Mouse (Mus musculus): ENCODE measurements at regions not wholly inside any gene's neighbourhood (a gene's known extent, or its start where the extent isn't known, plus 50 kb on each side); places are given as distances from the start of the nearest gene placed in this dataset.

GRCm38 (mm10) chr19:27566929-27567328, 137.3 kb upstream of the Pum3 start:
- ATAC-seq (replicated peaks; ENCODE audit: low FRiP score, low TSS enrichment, poor library complexity, severe bottlenecking): no peak

- ATAC-seq (replicated peaks; ENCODE audit: low FRiP score, low TSS enrichment, poor library complexity, severe bottlenecking): no peak
Observed at GRCm38 (mm10) chr19:27566060-27566459, 136.4 kb upstream of the Pum3 start.

- no peak for ATAC-seq (replicated peaks; ENCODE audit: low FRiP score, low TSS enrichment, poor library complexity, severe bottlenecking)
Observed at GRCm38 (mm10) chr19:27564086-27564485, 134.5 kb upstream of the Pum3 start.

DNA sequence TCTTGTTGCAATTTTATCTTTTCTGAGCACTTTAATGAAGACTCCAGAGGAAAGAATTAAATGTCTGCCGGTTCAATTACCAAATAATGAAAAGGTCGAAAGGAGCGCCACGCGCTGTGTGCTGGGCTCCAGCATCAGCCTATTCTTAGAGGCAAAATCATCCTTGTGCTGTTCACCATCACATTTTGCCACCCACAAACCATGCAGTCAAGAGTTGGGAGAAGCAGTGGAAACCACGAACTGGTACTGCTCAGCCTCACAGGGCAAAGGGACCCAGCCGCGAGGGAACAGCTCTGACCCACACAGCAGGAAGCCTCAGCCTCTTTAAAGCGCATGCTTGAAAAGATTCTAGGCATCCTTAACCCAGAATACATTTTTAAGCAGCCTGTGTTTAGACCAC, 134.0 kb upstream of the Pum3 start:
- no peak for ATAC-seq (replicated peaks; ENCODE audit: low FRiP score, low TSS enrichment, poor library complexity, severe bottlenecking)

DNA sequence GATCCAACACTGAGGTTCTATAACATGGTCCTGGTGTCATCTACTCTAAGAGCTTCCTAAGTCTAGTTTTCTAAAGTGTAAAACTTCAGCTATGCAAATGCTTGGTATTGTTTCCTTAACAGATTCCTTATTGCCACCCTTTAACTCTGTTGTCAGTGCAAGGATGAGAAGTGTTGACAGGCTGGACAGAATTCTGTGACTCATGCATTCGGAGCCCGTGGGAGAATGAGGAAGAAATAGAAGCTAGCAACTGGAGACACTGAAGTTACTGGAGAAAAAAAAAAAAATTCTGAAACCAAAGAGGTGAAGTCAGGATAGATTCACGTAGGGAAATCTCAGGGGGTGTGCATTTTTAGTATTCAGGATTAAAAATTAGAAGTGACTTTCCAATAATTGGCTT, 128.6 kb upstream of the Pum3 start:
- ATAC-seq (replicated peaks; ENCODE audit: low FRiP score, low TSS enrichment, poor library complexity, severe bottlenecking): no peak

DNA sequence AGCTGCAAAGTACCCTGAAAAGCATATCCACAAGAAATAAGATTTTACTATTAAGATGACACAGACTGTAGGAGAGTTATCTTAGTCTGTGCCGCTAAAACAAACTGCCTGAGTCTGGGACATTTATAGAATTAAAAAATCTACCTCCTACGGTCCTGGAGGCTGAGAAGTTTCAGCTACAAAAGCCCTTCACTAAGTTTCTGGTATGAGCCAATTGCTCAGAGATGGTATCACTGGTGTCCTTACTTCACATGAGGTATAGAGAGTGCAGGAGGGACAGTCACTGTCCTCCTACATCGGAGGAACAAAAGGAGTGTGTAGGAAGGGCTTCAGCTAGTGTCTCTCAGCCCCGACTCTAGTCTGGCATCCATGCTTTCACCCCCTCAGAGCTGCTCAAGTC, 127.1 kb upstream of the Pum3 start:
- ATAC-seq (replicated peaks; ENCODE audit: low FRiP score, low TSS enrichment, poor library complexity, severe bottlenecking): no peak

DNA sequence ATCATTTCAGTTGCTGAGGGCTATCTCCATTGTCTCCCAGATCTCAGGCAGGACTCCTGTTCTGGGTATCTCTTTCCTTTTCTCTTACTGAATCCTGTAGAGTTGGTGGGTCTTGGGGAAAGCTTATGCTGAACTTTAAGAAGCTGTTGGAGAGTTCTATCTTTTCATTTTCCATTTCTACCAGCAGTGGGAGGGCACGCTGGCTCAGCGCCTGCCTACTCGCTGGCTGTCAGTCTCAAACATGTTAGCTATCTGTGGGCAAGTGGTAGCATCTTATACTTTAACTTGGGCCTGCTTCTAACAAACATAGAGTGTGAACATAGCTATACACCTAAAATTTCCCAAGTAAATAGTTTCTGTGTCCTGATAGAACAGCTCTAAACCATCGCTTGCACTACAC, 125.2 kb upstream of the Pum3 start:
- no peak for ATAC-seq (replicated peaks; ENCODE audit: low FRiP score, low TSS enrichment, poor library complexity, severe bottlenecking)

- no peak for ATAC-seq (replicated peaks; ENCODE audit: low FRiP score, low TSS enrichment, poor library complexity, severe bottlenecking)
Observed at GRCm38 (mm10) chr19:27553266-27553665, 123.6 kb upstream of the Pum3 start.

- no peak for ATAC-seq (replicated peaks; ENCODE audit: low FRiP score, low TSS enrichment, poor library complexity, severe bottlenecking)
Observed at GRCm38 (mm10) chr19:27537746-27538145, 108.1 kb upstream of the Pum3 start.

DNA sequence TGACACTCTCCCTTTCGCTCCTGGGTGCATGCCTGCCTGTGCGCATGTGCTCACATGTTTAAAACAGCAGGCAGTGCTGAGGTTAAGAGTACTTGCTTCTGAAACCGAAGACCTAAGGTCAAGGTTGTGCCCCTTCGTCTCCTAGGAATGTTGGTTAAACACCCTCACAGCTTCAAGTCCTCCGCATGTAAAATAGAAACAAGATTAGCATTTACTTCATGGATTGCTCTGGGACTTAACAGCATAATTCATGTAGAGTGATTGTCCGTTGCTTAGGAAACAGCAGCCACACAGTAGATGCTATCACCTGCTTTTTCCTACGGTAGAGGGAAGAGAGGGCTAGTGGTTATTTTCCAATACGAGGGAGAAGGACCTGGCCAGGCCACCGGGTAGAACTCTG, 107.4 kb upstream of the Pum3 start:
- ATAC-seq (replicated peaks; ENCODE audit: low FRiP score, low TSS enrichment, poor library complexity, severe bottlenecking): no peak

DNA sequence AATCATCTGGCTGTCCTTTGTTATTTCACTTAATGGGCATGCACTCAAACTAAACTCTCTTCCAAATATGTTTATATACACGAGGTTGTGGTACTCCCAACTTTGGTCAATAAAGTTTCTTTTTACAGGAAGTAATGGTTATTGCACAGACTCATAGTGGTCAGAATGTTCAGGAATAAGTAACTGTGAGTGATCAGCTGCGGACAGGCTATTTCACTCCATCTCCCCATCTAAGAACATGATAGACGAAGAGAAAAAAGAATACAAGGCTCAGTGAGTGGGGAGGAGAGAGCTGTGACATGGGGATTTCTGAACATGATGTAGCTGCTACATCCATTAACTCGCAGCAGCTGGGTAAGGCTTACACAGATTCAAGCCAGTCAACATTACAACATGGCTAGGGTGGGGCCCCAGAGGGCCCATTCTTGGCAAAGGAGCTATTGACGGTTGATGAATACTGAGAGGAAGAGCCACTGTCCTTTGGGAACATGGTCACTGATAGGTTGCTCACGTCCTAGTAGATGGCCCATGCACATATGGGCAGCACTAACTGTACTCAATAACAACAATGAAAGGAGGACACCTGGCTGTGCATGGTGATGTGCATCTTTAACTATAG, 98.4 kb upstream of the Pum3 start:
- ATAC-seq (replicated peaks; ENCODE audit: low FRiP score, low TSS enrichment, poor library complexity, severe bottlenecking): no peak

- no peak for ATAC-seq (replicated peaks; ENCODE audit: low FRiP score, low TSS enrichment, poor library complexity, severe bottlenecking)
Observed at GRCm38 (mm10) chr19:27519326-27520061, 89.9 kb upstream of the Pum3 start.

GRCm38 (mm10) chr19:27514267-27514666, 84.6 kb upstream of the Pum3 start:
- ATAC-seq (replicated peaks; ENCODE audit: low FRiP score, low TSS enrichment, poor library complexity, severe bottlenecking): no peak

DNA sequence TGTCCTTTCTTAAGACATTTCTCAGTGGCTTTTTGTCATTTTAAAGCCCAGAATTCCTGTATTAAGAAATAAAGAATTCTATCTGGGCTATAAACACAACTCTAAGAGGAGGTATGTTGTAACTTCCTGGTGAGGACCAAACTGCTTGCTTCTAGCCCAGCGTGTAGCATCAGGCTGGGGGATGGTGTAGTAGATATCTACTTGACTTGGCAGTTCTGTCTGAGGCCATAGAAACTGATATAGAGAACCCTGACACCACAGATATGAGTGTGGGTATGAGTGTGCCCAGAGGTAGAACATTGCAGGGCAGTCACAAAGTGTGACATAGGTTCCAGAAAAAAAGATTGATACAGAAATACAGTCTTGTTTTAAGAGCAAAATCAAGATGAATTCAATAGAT, 83.9 kb upstream of the Pum3 start:
- ATAC-seq (replicated peaks; ENCODE audit: low FRiP score, low TSS enrichment, poor library complexity, severe bottlenecking): no peak

GRCm38 (mm10) chr19:27511340-27511739, 81.7 kb upstream of the Pum3 start:
- no peak for ATAC-seq (replicated peaks; ENCODE audit: low FRiP score, low TSS enrichment, poor library complexity, severe bottlenecking)

DNA sequence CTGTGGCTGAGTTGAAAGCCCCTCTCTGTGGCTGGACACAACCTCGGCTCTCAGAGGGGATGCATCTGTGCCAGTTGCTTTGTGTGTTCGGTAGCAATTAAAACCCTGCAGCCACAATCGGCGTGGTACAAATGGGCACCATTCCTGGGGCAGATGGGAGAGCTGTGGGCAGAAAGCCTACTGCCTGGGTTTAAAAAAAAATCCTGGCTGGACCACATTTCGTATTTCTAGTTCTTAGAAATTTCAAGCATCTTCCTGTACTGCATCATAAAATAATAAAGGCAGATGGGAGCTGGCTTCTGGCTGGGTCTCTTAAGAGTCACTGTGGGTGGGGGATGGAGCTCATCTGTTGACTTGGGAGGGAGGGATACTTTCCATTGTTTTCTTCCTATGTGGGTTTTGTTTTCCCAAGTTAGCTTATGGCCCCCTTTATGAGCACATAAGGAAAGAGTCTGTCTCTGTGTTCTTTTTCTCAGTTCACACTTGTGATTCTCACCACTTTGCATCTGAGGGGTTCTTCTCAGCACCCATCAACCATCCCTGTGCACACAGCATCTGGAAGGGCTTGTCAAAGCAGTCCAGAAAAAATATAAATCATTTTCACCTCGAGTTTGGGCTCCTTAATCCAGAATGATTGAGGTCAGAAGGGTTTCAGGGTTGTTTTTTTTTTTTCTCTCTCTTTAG, 80.5 kb upstream of the Pum3 start:
- ATAC-seq (replicated peaks; ENCODE audit: low FRiP score, low TSS enrichment, poor library complexity, severe bottlenecking): no peak

DNA sequence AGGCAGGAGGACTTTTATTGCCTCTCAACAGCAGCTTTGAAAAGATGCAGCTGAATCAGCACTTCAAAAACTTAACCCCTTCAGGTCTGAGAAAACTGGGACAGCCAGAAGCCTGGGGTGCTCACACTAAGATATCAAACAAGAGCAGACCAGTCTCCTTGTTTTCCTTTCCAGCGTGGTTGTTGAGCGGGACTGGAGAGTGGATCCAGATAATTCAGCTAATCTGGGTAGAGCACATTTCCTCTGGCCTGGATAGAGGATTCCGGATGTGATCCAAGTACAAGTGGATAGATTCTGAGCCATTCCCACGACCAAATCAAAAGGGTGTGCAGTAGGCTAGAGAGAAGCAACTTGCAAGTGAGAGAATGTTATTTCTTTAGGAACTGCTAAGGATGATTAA, 68.7 kb upstream of the Pum3 start:
- ATAC-seq (replicated peaks; ENCODE audit: low FRiP score, low TSS enrichment, poor library complexity, severe bottlenecking): no peak

- no peak for ATAC-seq (replicated peaks; ENCODE audit: low FRiP score, low TSS enrichment, poor library complexity, severe bottlenecking)
Observed at GRCm38 (mm10) chr19:27492468-27492867, 62.8 kb upstream of the Pum3 start.

- no peak for ATAC-seq (replicated peaks; ENCODE audit: low FRiP score, low TSS enrichment, poor library complexity, severe bottlenecking)
Observed at GRCm38 (mm10) chr19:27491873-27492272, 62.2 kb upstream of the Pum3 start.

- ATAC-seq (replicated peaks; ENCODE audit: low FRiP score, low TSS enrichment, poor library complexity, severe bottlenecking): no peak
Observed at GRCm38 (mm10) chr19:27489053-27489452, 59.4 kb upstream of the Pum3 start.
